ENCODE assay signal across 21 mouse cellular contexts in genomic region chr6:34545286-34545685, GRCm38 (mm10). TPM values are rescaled to one million over a fixed set of nuclear protein-coding genes. Genes with fewer than 3 reads are reported as not detected.
DNase-seq lines count a peak whose midpoint lies in the region; ATAC-seq and TF ChIP-seq lines count a peak whose summit lies in the region.
"Had no signal": no experiment of that assay in that cellular context is flagged by ENCODE, and none has a peak within 500 bp of the region (broad histone marks: within the 10 kb centered on the region; RNA-seq: fewer than 3 reads in every experiment).

No protein-coding gene starts in this region.

- H3K27ac ChIP-seq in cerebellum, adult 2 months (ENCODE audit: insufficient read depth, low read length) = no peak overlapping the region
- H3K27ac ChIP-seq in heart, embryonic 10.5 days = no peak overlapping the region
- peak overlapping the region; percentile 26; the same call in 1 of the 2 replicates for H3K27ac ChIP-seq in stomach, embryonic 16.5 days (ENCODE audit: low read length)
- H3K27ac ChIP-seq: forebrain, embryonic 10.5 days; hindbrain, embryonic 14.5 days; left cerebral cortex, adult 2 months; liver, embryonic 15.5 days; neural tube, embryonic 12.5 days had no signal

- H3K36me3 ChIP-seq in heart, embryonic 10.5 days = no peaks in the 10 kb centered on the region
- H3K36me3 ChIP-seq in stomach, embryonic 16.5 days (ENCODE audit: control insufficient read depth, insufficient read depth, low read length) = no peaks in the 10 kb centered on the region
- H3K36me3 ChIP-seq: forebrain, embryonic 10.5 days; G1E; limb, embryonic 13.5 days; liver, embryonic 15.5 days; neural tube, embryonic 12.5 days had no signal

- H3K9ac ChIP-seq in stomach, embryonic 16.5 days (ENCODE audit: low read length) = no peak overlapping the region
- H3K9ac ChIP-seq: hindbrain, embryonic 14.5 days; limb, embryonic 13.5 days; liver, embryonic 15.5 days; neural tube, embryonic 12.5 days had no signal

- no peak overlapping the region for H3K4me3 ChIP-seq in cerebellum, adult 2 months (replicated peaks; ENCODE audit: insufficient read depth, low read depth, low read length)
- no peak overlapping the region for H3K4me3 ChIP-seq in heart, embryonic 10.5 days
- H3K4me3 ChIP-seq in stomach, embryonic 16.5 days (replicated peaks; ENCODE audit: low read length) = no peak overlapping the region
- H3K4me3 ChIP-seq: forebrain, embryonic 10.5 days; left cerebral cortex, adult 2 months; limb, embryonic 13.5 days; liver, embryonic 15.5 days; neural tube, embryonic 12.5 days had no signal

- H3K4me1 ChIP-seq in cerebellum, adult 2 months (ENCODE audit: control insufficient read depth, insufficient read depth, low read length) = no peaks in the 10 kb centered on the region
- peaks cover 19% of the 10 kb centered on the region for H3K4me1 ChIP-seq in heart, embryonic 10.5 days
- peaks cover 13% of the 10 kb centered on the region for H3K4me1 ChIP-seq in stomach, embryonic 16.5 days (ENCODE audit: control insufficient read depth, insufficient read depth, low read length)
- H3K4me1 ChIP-seq: liver, embryonic 15.5 days had no signal

- no peaks in the 10 kb centered on the region for H3K27me3 ChIP-seq in cerebellum, adult 2 months (ENCODE audit: control insufficient read depth, insufficient read depth, low read length)
- H3K27me3 ChIP-seq in heart, embryonic 10.5 days (ENCODE audit: insufficient read depth, poor library complexity, severe bottlenecking) = no peaks in the 10 kb centered on the region
- H3K27me3 ChIP-seq in stomach, embryonic 16.5 days (ENCODE audit: control insufficient read depth, insufficient read depth, low read length) = no peaks in the 10 kb centered on the region
- H3K27me3 ChIP-seq: limb, embryonic 13.5 days; neural tube, embryonic 12.5 days had no signal

- no peak for TF ChIP-seq CTCF in cerebellum, adult 2 months (IDR thresholded peaks at IDR 0.05; ENCODE audit: borderline replicate concordance, insufficient read depth, low read depth, low read length)

- DNase-seq in cerebellum, postnatal 10 days = peak; percentile 27 to 38
- no peak for DNase-seq in cerebellum, adult 2 months
- DNase-seq in heart, adult 9 months (ENCODE audit: low spot score in 2 of 2) = peak; percentile 3 to 20
- no peak for DNase-seq in heart, embryonic 10.5 days (ENCODE audit: low spot score)
- DNase-seq in retina, postnatal 1 day = peak; percentile 24
- no peak for DNase-seq in retina, embryonic 14.5 days (ENCODE audit: low spot score)
- DNase-seq: gastrocnemius, postnatal 36 days; kidney, adult 2 months; kidney, postnatal 14 days; right cerebral cortex, postnatal 25 days; thymus, postnatal 4 days had no signal

- no peak overlapping the region for H3K4me2 ChIP-seq in stomach, embryonic 16.5 days (ENCODE audit: low read depth, low read length)
- H3K4me2 ChIP-seq: hindbrain, embryonic 14.5 days; limb, embryonic 13.5 days; liver, embryonic 15.5 days; neural tube, embryonic 12.5 days had no signal

- H3K9me3 ChIP-seq in heart, embryonic 10.5 days = no peaks in the 10 kb centered on the region
- no peaks in the 10 kb centered on the region for H3K9me3 ChIP-seq in stomach, embryonic 16.5 days (replicated peaks; ENCODE audit: control insufficient read depth, low read length)
- H3K9me3 ChIP-seq: forebrain, embryonic 10.5 days; G1E; limb, embryonic 13.5 days; liver, embryonic 15.5 days; neural tube, embryonic 12.5 days had no signal

- no peak for ATAC-seq in stomach, embryonic 16.5 days (ENCODE audit: insufficient read depth, low FRiP score)
- ATAC-seq in erythroid progenitor cell, adult 5-6 weeks (replicated peaks; ENCODE audit: low FRiP score, poor library complexity, severe bottlenecking) = no peak
- ATAC-seq: CD4-positive, CD25-positive, alpha-beta regulatory T cell, adult 4 months had no signal

- 21% methylated on average over 10 of the region's 10 CpGs for WGBS in cerebellum, adult 2 months
- WGBS in heart, embryonic 10.5 days = 78% methylated on average over 10 of the region's 10 CpGs
- WGBS in stomach, embryonic 16.5 days = 73% methylated on average over 10 of the region's 10 CpGs

- no peak for TF ChIP-seq POLR2A in cerebellum, adult 2 months (IDR thresholded peaks at IDR 0.05; ENCODE audit: borderline replicate concordance, insufficient read depth, low read length)

RNA-seq across cellular contexts. Expression of gene Cald1, which starts 53.0 kb away (rescaled TPM):
- polyA plus RNA-seq in cerebellum, adult 2 months (2012; rRNA removed) = 30.7 and 33.9 TPM in 2 replicates
- 123 and 189 TPM in 2 replicates for polyA plus RNA-seq in heart, embryonic 10.5 days (2016; fragmentation: Nextera tagmentation; extraction: Ambion mirVana)
- polyA plus RNA-seq in stomach, embryonic 16.5 days (2015; fragmentation: Nextera tagmentation; extraction: Ambion mirVana) = 362 and 363 TPM in 2 replicates
- 1.8 and 4.2 TPM in 2 replicates for total RNA-seq in erythroid progenitor cell, adult 5-6 weeks (2015; ENCODE audit: low replicate concordance)
- total RNA-seq in erythroid progenitor cell, adult 5-6 weeks (2017; ENCODE audit: low replicate concordance) = 2.0 and 2.6 TPM in 2 replicates
- polyA plus RNA-seq: G1E had no signal

Comparison
In these comparisons a context has a peak if more than half of its experiments do, and no peak if none do; other contexts are left out.
1. DNase-seq: peak in cerebellum, postnatal 10 days (2 of 2), heart, adult 9 months (2 of 2) and retina, postnatal 1 day (single experiment); none in cerebellum, adult 2 months (0 of 2), heart, embryonic 10.5 days (single experiment) and retina, embryonic 14.5 days (single experiment).